Mouse (Mus musculus): Measurements from ENCODE around the gene Mpo. TPM values are rescaled to one million over a fixed set of nuclear protein-coding genes. Genes with fewer than 3 reads are reported as not detected.

Mpo gene
- polyA plus RNA-seq, 1 experiment from 2014 or later: 5.0 TPM

DNA sequence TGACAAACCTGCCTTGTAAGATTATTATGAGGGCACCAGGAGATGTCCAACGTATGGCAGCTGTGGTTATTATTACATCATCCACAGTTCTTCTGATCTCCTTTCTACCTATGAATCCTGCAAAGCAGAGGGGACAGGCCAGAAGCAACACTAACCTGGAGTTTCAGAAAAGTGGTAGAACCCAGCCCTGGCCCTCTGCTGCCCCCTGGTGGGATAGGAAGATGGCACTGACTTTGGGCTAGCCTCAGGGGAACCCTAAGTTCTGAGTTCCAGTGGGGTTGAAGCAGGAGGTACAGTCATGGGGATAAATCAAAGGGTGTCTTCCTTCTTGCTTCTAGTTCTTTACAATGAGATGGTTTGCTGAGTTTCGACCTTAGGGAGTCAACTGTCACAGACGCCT is 22.4 kb upstream of the Mpo start:
- Histone ChIP-seq H3K4me2 (replicated peaks; ENCODE audit: low read depth, low read length) (no peak overlapping the region), H3K36me3 (ENCODE audit: control insufficient read depth, insufficient read depth, low read length) (no peaks in the 10 kb centered on the region), H3K9ac (replicated peaks; ENCODE audit: low read depth, low read length) (no peak overlapping the region), H3K4me3 (ENCODE audit: low read depth, low read length) (no peak overlapping the region), H3K4me1 (ENCODE audit: control insufficient read depth, insufficient read depth, low read length) (no peaks in the 10 kb centered on the region), H3K27ac (ENCODE audit: low read length) (no peak overlapping the region), H3K27me3 (ENCODE audit: control insufficient read depth, insufficient read depth, low read length) (no peaks in the 10 kb centered on the region), H3K9me3 (ENCODE audit: control insufficient read depth, low read depth, low read length) (no peaks in the 10 kb centered on the region)
- 50% methylated on average over 3 of the region's 3 CpGs for WGBS
- ATAC-seq (ENCODE audit: insufficient number of reproducible peaks, insufficient read depth, low FRiP score, low read depth): no peak

DNA sequence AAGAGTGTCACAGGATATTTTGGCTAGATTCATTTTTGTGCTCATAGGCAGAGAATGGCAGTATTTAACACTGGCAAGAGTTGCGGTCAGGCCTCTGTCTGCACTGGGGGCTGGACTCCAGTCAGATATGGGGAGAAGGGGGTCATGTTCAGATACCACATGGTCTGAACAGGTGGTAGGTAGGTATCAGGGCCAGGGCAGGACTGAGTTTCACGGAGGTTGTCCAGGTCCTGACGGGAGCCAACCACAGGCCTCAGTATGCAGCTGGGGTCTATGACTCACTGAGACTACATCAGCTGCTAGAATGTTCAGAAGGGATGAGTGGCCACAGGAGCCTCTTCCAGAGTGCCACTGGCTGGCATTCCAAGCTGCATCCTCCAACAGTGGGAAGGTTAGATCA is 21.0 kb upstream of the Mpo start:
- ATAC-seq (ENCODE audit: insufficient number of reproducible peaks, insufficient read depth, low FRiP score, low read depth): no peak
- H3K9ac ChIP-seq (replicated peaks; ENCODE audit: low read depth, low read length): no peak overlapping the region
- H3K9me3 ChIP-seq (ENCODE audit: control insufficient read depth, low read depth, low read length): no peaks in the 10 kb centered on the region
- H3K4me1 ChIP-seq (ENCODE audit: control insufficient read depth, insufficient read depth, low read length): no peaks in the 10 kb centered on the region
- no peaks in the 10 kb centered on the region for H3K36me3 ChIP-seq (ENCODE audit: control insufficient read depth, insufficient read depth, low read length)
- H3K4me2 ChIP-seq (replicated peaks; ENCODE audit: low read depth, low read length): no peak overlapping the region
- no peak overlapping the region for H3K27ac ChIP-seq (ENCODE audit: low read length)
- WGBS: 88% methylated on average over 3 of the region's 3 CpGs
- no peaks in the 10 kb centered on the region for H3K27me3 ChIP-seq (ENCODE audit: control insufficient read depth, insufficient read depth, low read length)
- no peak overlapping the region for H3K4me3 ChIP-seq (ENCODE audit: low read depth, low read length)

DNA sequence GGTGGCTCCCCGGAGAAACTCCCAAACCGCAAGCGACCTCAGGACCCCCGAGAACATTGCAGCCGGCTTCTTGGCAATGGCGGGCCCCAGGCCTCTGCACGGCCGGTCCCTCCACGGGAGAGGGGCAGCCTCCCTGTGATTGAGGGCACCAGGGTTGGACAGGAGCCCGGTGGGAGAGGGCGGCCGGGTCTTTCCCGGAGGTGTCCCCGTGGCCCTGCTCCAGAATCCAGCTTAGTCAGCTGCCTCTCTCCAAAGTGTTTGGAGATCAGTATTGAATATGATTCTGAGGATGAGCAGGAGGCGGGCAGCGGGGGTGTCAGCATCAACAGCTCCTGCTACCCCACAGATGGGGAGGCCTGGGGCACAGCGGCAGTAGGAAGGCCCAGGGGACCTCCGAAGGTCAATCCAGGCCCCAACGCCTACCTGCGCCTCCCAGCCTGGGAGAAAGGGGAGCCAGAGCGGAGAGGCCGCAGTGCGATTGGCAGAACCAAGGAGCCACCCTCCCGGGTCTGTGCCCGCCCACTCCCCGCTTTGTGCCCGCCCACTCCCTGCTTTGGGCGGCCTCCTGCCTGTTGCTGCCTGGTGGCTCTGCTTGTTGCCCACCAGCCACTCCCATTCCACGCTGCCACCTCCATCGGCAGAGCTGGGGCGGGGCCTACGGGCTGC is 15.1 kb upstream of the Mpo start:
- Histone ChIP-seq H3K9me3 (ENCODE audit: control insufficient read depth, low read depth, low read length) (no peaks in the 10 kb centered on the region), H3K36me3 (ENCODE audit: control insufficient read depth, insufficient read depth, low read length) (no peaks in the 10 kb centered on the region), H3K4me3 (ENCODE audit: low read depth, low read length) (peak overlapping the region; percentile 35), H3K27ac (ENCODE audit: low read length) (no peak overlapping the region), H3K4me2 (replicated peaks; ENCODE audit: low read depth, low read length) (peak overlapping the region; percentile 70), H3K4me1 (ENCODE audit: control insufficient read depth, insufficient read depth, low read length) (peaks cover 6% of the 10 kb centered on the region), H3K9ac (replicated peaks; ENCODE audit: low read depth, low read length) (no peak overlapping the region; the same call in 1 of the 2 replicates), H3K27me3 (ENCODE audit: control insufficient read depth, insufficient read depth, low read length) (no peaks in the 10 kb centered on the region)
- 7% methylated on average over 32 of the region's 32 CpGs for WGBS
- peak; percentile 91 for ATAC-seq (ENCODE audit: insufficient number of reproducible peaks, insufficient read depth, low FRiP score, low read depth)

DNA sequence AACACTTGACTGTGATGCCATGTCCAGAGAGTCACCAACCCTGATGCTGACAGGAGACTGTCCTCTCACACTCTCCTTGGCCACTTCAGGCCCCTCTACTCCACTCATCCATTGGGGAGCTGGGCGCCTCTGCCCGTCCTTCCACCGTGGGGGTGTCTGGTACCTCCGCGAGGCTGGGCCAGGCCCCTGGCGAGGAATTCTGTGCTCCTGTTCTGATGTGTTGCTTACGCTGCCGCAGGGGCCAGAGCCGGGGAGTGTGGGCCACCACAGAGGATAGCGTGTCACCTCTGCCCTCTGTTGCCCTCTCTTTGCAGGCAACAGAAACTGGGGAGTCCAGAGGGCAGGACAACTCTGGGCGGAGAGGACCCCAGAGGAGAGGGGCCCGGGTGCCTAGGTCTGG is 14.5 kb upstream of the Mpo start:
- no peak for ATAC-seq (ENCODE audit: insufficient number of reproducible peaks, insufficient read depth, low FRiP score, low read depth)
- Histone ChIP-seq H3K4me3 (ENCODE audit: low read depth, low read length) (peak overlapping the region; percentile 35), H3K36me3 (ENCODE audit: control insufficient read depth, insufficient read depth, low read length) (no peaks in the 10 kb centered on the region), H3K9me3 (ENCODE audit: control insufficient read depth, low read depth, low read length) (no peaks in the 10 kb centered on the region), H3K9ac (replicated peaks; ENCODE audit: low read depth, low read length) (no peak overlapping the region), H3K27ac (ENCODE audit: low read length) (no peak overlapping the region), H3K27me3 (ENCODE audit: control insufficient read depth, insufficient read depth, low read length) (no peaks in the 10 kb centered on the region), H3K4me1 (ENCODE audit: control insufficient read depth, insufficient read depth, low read length) (peaks cover 6% of the 10 kb centered on the region), H3K4me2 (replicated peaks; ENCODE audit: low read depth, low read length) (peak overlapping the region; percentile 70)
- WGBS: 43% methylated on average over 12 of the region's 12 CpGs

DNA sequence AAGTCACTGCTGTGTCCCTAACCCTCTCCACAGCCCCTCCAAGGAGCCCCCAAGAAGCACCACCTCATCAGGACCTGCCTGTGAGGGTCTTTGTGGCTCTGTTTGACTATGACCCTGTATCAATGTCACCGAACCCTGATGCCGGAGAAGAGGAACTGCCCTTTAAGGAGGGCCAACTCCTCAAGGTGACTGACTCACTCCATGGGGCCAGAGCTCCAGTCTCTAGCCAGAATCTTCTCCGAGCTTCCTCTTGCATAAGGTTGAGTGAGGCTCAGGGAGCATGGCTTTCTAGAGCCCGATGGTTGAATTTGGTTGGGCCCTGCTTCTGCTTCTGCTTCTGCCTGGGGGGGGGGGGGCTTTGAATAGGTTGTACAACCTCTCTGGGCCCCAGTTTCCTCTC is 14.0 kb upstream of the Mpo start:
- Histone ChIP-seq H3K36me3 (ENCODE audit: control insufficient read depth, insufficient read depth, low read length) (no peaks in the 10 kb centered on the region), H3K9me3 (ENCODE audit: control insufficient read depth, low read depth, low read length) (no peaks in the 10 kb centered on the region), H3K4me3 (ENCODE audit: low read depth, low read length) (no peak overlapping the region), H3K27ac (ENCODE audit: low read length) (no peak overlapping the region), H3K4me1 (ENCODE audit: control insufficient read depth, insufficient read depth, low read length) (peaks cover 6% of the 10 kb centered on the region), H3K9ac (replicated peaks; ENCODE audit: low read depth, low read length) (no peak overlapping the region), H3K4me2 (replicated peaks; ENCODE audit: low read depth, low read length) (no peak overlapping the region), H3K27me3 (ENCODE audit: control insufficient read depth, insufficient read depth, low read length) (no peaks in the 10 kb centered on the region)
- WGBS: 76% methylated on average over 4 of the region's 4 CpGs
- ATAC-seq (ENCODE audit: insufficient number of reproducible peaks, insufficient read depth, low FRiP score, low read depth): no peak

DNA sequence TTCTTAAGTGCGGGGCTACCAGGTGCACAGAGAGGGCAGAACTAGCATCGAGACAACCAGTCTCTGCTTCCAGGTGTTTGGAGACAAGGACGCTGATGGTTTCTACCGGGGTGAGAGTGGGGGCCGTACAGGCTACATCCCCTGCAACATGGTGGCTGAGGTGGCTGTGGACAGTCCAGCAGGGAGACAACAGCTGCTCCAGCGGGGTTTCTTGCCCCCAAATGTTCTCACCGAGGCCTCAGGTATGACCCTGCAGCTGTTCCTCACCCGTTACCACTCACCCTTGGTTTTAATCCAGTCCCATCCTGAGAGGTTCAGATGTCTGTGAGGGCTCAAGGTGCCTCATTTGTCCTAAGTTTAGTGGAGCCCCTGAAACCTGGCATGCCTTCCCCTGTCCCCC is 13.3 kb upstream of the Mpo start:
- WGBS: 77% methylated on average over 8 of the region's 8 CpGs
- Histone ChIP-seq H3K36me3 (ENCODE audit: control insufficient read depth, insufficient read depth, low read length) (no peaks in the 10 kb centered on the region), H3K4me2 (replicated peaks; ENCODE audit: low read depth, low read length) (no peak overlapping the region), H3K4me3 (ENCODE audit: low read depth, low read length) (no peak overlapping the region), H3K9ac (replicated peaks; ENCODE audit: low read depth, low read length) (no peak overlapping the region), H3K27ac (ENCODE audit: low read length) (no peak overlapping the region), H3K4me1 (ENCODE audit: control insufficient read depth, insufficient read depth, low read length) (peaks cover 6% of the 10 kb centered on the region), H3K27me3 (ENCODE audit: control insufficient read depth, insufficient read depth, low read length) (no peaks in the 10 kb centered on the region), H3K9me3 (ENCODE audit: control insufficient read depth, low read depth, low read length) (no peaks in the 10 kb centered on the region)
- no peak for ATAC-seq (ENCODE audit: insufficient number of reproducible peaks, insufficient read depth, low FRiP score, low read depth)

DNA sequence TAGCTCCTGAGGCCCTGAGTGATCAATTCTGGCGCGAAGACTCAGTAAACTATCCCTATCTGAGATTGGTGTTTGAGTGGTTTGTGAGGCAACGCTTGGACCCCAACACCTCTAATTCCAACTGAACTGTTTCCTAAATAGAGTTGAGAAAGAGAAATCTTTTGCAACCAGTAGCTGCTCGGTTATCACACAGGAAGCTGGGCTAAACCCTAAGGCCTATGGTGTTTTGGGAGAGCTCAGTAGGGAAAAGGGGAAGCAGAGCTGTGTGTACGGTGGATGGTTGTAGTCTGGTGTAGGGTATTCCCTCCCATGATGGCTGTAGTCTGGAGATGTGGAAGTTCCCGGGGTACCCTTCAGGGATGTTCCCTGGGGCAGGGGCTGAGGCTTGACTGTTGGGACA is 3.3 kb upstream of the Mpo start:
- Histone ChIP-seq H3K27me3 (ENCODE audit: control insufficient read depth, insufficient read depth, low read length) (no peaks in the 10 kb centered on the region), H3K9me3 (ENCODE audit: control insufficient read depth, low read depth, low read length) (no peaks in the 10 kb centered on the region), H3K4me2 (replicated peaks; ENCODE audit: low read depth, low read length) (no peak overlapping the region), H3K27ac (ENCODE audit: low read length) (no peak overlapping the region), H3K9ac (replicated peaks; ENCODE audit: low read depth, low read length) (no peak overlapping the region), H3K4me1 (ENCODE audit: control insufficient read depth, insufficient read depth, low read length) (no peaks in the 10 kb centered on the region), H3K4me3 (ENCODE audit: low read depth, low read length) (no peak overlapping the region), H3K36me3 (ENCODE audit: control insufficient read depth, insufficient read depth, low read length) (no peaks in the 10 kb centered on the region)
- ATAC-seq (ENCODE audit: insufficient number of reproducible peaks, insufficient read depth, low FRiP score, low read depth): no peak
- 85% methylated on average over 6 of the region's 6 CpGs for WGBS

DNA sequence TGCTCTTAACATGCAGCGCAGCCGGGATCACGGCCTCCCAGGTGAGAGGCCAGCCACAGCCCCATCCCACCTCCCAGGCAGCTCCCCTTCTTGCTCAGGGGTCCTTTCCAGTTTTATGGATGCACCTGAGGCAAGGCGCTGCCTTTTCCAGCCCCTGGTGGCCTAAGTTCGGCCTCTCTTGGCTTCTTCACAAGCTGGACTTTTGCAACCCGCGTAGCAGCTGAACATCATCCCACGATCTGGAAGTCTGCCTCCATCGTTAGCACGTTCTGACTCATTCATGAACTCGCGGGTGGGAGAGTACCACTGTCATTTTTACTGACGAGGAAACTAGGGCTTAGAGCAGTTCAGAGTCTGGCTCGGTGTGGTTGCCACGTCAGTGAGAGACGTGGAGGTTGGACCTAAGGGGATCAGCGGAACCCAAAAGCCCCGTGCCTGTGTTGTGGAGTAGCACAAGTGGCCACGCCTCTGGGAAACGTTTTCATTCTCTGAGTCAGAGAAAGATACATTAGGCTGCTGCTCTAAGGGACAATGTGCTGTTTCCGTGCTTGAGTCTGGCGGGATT is 8.4 kb downstream of the Mpo start:
- H3K27me3 ChIP-seq (ENCODE audit: control insufficient read depth, insufficient read depth, low read length): no peaks in the 10 kb centered on the region
- H3K4me1 ChIP-seq (ENCODE audit: control insufficient read depth, insufficient read depth, low read length): no peaks in the 10 kb centered on the region
- H3K9ac ChIP-seq (replicated peaks; ENCODE audit: low read depth, low read length): no peak overlapping the region
- H3K36me3 ChIP-seq (ENCODE audit: control insufficient read depth, insufficient read depth, low read length): no peaks in the 10 kb centered on the region
- H3K4me2 ChIP-seq (replicated peaks; ENCODE audit: low read depth, low read length): no peak overlapping the region
- no peak overlapping the region for H3K4me3 ChIP-seq (ENCODE audit: low read depth, low read length)
- 78% methylated on average over 22 of the region's 22 CpGs for WGBS
- H3K9me3 ChIP-seq (ENCODE audit: control insufficient read depth, low read depth, low read length): no peaks in the 10 kb centered on the region
- no peak for ATAC-seq (ENCODE audit: insufficient number of reproducible peaks, insufficient read depth, low FRiP score, low read depth)
- H3K27ac ChIP-seq (ENCODE audit: low read length): no peak overlapping the region

DNA sequence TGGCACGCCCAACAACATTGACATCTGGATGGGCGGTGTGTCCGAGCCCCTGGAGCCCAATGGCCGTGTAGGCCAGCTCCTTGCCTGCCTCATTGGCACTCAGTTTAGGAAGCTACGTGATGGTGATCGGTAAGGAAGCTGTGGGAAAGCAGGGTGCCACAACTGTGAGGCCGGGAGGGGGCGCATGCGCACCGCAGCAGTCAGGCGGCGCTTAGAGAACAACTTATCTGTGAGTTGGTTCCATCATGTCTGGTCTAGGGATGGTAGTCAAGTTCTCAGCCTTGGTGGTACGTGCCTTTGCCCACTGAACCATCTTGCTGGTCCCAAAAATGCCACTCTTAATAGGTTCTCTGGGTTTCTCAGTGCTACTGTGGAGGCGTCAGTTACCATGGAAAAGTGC is 9.2 kb downstream of the Mpo start:
- H3K36me3 ChIP-seq (ENCODE audit: control insufficient read depth, insufficient read depth, low read length): no peaks in the 10 kb centered on the region
- H3K4me1 ChIP-seq (ENCODE audit: control insufficient read depth, insufficient read depth, low read length): no peaks in the 10 kb centered on the region
- 44% methylated on average over 14 of the region's 14 CpGs for WGBS
- H3K4me2 ChIP-seq (replicated peaks; ENCODE audit: low read depth, low read length): no peak overlapping the region
- no peak for ATAC-seq (ENCODE audit: insufficient number of reproducible peaks, insufficient read depth, low FRiP score, low read depth)
- H3K9ac ChIP-seq (replicated peaks; ENCODE audit: low read depth, low read length): no peak overlapping the region
- no peaks in the 10 kb centered on the region for H3K9me3 ChIP-seq (ENCODE audit: control insufficient read depth, low read depth, low read length)
- H3K27me3 ChIP-seq (ENCODE audit: control insufficient read depth, insufficient read depth, low read length): no peaks in the 10 kb centered on the region
- H3K4me3 ChIP-seq (ENCODE audit: low read depth, low read length): no peak overlapping the region
- H3K27ac ChIP-seq (ENCODE audit: low read length): no peak overlapping the region

Data from stomach, embryonic 14.5 days (tissue).